Mouse (Mus musculus): ENCODE data around the gene Plekhg6.

Plekhg6 gene

GRCm38 (mm10) chr6:125353221-125353620, 27.4 kb downstream of the Plekhg6 start:
- no peak for DNase-seq (ENCODE audit: low spot score)

GRCm38 (mm10) chr6:125352811-125353210, 27.8 kb downstream of the Plekhg6 start:
- no peak for DNase-seq (ENCODE audit: low spot score)

GRCm38 (mm10) chr6:125352046-125352384, 28.6 kb downstream of the Plekhg6 start:
- DNase-seq (ENCODE audit: low spot score) = no peak

- DNase-seq (ENCODE audit: low spot score) = no peak
These were observed 29.1 kb downstream of the Plekhg6 start for GRCm38 (mm10) chr6:125351368-125352045.

GRCm38 (mm10) chr6:125350995-125351324, 29.6 kb downstream of the Plekhg6 start:
- no peak for DNase-seq (ENCODE audit: low spot score)

GRCm38 (mm10) chr6:125350231-125350994, 30.2 kb downstream of the Plekhg6 start:
- DNase-seq (ENCODE audit: low spot score) = peak; percentile 34

GRCm38 (mm10) chr6:125349575-125350230, 30.9 kb downstream of the Plekhg6 start:
- DNase-seq (ENCODE audit: low spot score) = peak; percentile 64

- no peak for DNase-seq (ENCODE audit: low spot score)
These were observed 31.6 kb downstream of the Plekhg6 start, which contains the start of gene Tnfrsf1a for GRCm38 (mm10) chr6:125348721-125349574. Gene Tnfrsf1a, plus strand, starts transcription at chr6:125349362.

- no peak for DNase-seq (ENCODE audit: low spot score)
These were observed 34.6 kb downstream of the Plekhg6 start for GRCm38 (mm10) chr6:125346029-125346428.

- DNase-seq (ENCODE audit: low spot score) = no peak
These were observed 35.0 kb downstream of the Plekhg6 start for GRCm38 (mm10) chr6:125345625-125346024.

GRCm38 (mm10) chr6:125344866-125345265, 35.7 kb downstream of the Plekhg6 start:
- no peak for DNase-seq (ENCODE audit: low spot score)

GRCm38 (mm10) chr6:125344084-125344483, 36.5 kb downstream of the Plekhg6 start:
- no peak for DNase-seq (ENCODE audit: low spot score)

GRCm38 (mm10) chr6:125342198-125342597, 38.4 kb downstream of the Plekhg6 start:
- DNase-seq (ENCODE audit: low spot score) = no peak

GRCm38 (mm10) chr6:125340244-125340643, 40.3 kb downstream of the Plekhg6 start:
- DNase-seq (ENCODE audit: low spot score) = no peak

GRCm38 (mm10) chr6:125338791-125339660, 41.6 kb downstream of the Plekhg6 start:
- DNase-seq (ENCODE audit: low spot score) = no peak

- no peak for DNase-seq (ENCODE audit: low spot score)
These were observed 46.2 kb downstream of the Plekhg6 start for GRCm38 (mm10) chr6:125334356-125334755.

- no peak for DNase-seq (ENCODE audit: low spot score)
These were observed 47.3 kb downstream of the Plekhg6 start for GRCm38 (mm10) chr6:125333112-125333899.

- peak; percentile 84 for DNase-seq (ENCODE audit: low spot score)
These were observed 49.8 kb downstream of the Plekhg6 start for GRCm38 (mm10) chr6:125330626-125331326.

GRCm38 (mm10) chr6:125328243-125328642, 52.4 kb downstream of the Plekhg6 start:
- no peak for DNase-seq (ENCODE audit: low spot score)

GRCm38 (mm10) chr6:125325337-125325736, 55.3 kb downstream of the Plekhg6 start:
- peak; percentile 31 for DNase-seq (ENCODE audit: low spot score)
